Mouse (Mus musculus): ENCODE data around the gene Smc1b. TPM values are rescaled to one million over a fixed set of nuclear protein-coding genes. Genes with fewer than 3 reads are reported as not detected.

Smc1b gene
- polyA plus RNA-seq, 1 experiment from 2014 or later, result 0.24 TPM

DNA sequence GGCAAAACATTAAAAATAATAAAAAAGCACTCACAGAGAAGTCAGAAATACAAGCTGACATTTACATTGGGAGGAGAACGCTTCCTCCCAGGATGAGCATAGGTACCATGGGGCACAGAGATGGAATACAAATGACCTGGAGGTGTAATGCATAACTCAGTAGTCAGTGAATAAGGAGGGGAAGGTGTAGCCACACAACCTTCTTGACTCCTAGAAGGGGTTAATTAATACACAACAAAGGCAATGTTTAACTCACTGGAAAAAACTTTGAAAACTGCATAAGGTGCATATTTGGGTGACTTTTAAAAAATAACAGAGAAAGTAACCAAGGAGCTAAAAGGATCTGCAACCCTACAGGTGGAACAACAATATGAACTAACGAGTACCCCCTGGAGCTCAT is 59.1 kb downstream of the Smc1b start:
- H3K9ac ChIP-seq, result no peak overlapping the region
- ATAC-seq (ENCODE audit: low FRiP score, low read depth), result no peak
- 92% methylated on average over 2 of the region's 2 CpGs for WGBS
- H3K27ac ChIP-seq, result no peak overlapping the region
- H3K4me2 ChIP-seq (replicated peaks), result no peak overlapping the region
- no peaks in the 10 kb centered on the region for H3K4me1 ChIP-seq
- H3K4me3 ChIP-seq, result no peak overlapping the region
- H3K9me3 ChIP-seq, result no peaks in the 10 kb centered on the region
- no peaks in the 10 kb centered on the region for H3K27me3 ChIP-seq (replicated peaks)
- H3K36me3 ChIP-seq, result no peaks in the 10 kb centered on the region

DNA sequence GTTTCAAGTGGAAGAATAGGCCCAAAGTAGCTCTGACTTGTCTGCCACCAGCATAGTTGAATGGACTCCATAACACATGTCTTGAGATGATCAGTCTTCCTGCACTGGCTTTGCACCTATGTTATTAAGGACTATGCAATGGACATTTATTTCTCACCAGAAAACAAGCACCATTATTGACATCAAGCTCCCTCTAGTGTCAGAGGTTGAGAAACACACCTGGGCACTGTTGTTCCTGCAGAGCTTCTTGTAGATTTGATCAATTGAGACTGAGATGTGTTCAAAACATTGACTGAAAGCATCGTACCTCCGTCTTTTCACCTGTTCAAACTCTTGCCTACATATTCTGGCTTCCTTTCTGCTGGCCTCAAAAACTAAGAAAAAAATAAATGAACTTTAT is 61.2 kb downstream of the Smc1b start:
- Histone ChIP-seq H3K4me2 (replicated peaks) (no peak overlapping the region), H3K9me3 (no peaks in the 10 kb centered on the region), H3K27ac (no peak overlapping the region), H3K4me1 (no peaks in the 10 kb centered on the region), H3K9ac (no peak overlapping the region), H3K4me3 (no peak overlapping the region), H3K27me3 (replicated peaks) (no peaks in the 10 kb centered on the region), H3K36me3 (no peaks in the 10 kb centered on the region)
- 40% methylated on average over 2 of the region's 2 CpGs for WGBS
- ATAC-seq (ENCODE audit: low FRiP score, low read depth), result no peak

DNA sequence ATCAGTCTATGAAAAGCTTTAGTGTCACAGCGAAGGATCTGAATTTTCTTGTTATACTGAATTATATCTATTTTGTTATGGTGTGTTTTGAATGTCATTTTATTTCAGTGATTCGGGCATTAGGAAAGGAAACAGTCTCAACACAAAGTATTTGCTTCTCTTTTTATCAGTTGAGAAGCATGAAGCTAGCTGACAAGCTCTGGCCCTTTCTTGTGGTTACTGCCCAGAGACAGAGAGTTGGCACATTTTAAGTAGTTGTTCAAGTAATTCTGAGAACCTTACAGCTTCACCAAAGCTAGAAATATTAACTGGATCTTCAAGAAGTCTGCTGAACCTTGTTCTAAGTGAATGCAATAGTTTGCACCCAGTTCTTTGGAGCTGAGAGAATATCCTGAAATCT is 68.3 kb downstream of the Smc1b start:
- Histone ChIP-seq H3K4me3 (no peak overlapping the region), H3K4me2 (replicated peaks) (no peak overlapping the region), H3K27me3 (replicated peaks) (no peaks in the 10 kb centered on the region), H3K27ac (no peak overlapping the region), H3K4me1 (no peaks in the 10 kb centered on the region), H3K9me3 (no peaks in the 10 kb centered on the region), H3K36me3 (peaks cover 16% of the 10 kb centered on the region), H3K9ac (no peak overlapping the region)
- WGBS, result 95% methylated on average over 2 of the region's 2 CpGs
- ATAC-seq (ENCODE audit: low FRiP score, low read depth), result no peak

DNA sequence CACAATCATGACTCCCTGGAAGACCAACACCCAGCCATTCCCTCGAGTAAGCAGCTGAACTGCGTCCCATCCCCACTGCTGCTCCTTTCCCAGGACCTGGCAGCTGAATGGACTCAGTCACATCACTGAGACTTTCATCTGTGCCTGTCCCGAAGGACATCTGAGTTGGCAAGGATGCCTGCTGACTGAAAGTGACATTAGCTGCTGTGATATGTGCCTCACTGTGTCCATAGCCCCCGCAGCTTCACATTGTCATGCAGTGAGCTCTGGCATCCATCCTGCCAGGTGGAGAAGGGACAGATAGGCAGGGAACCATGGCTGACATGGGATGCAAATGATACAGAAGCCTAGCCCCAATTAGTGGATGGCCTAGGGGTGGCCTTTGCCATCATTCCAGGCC is 76.6 kb downstream of the Smc1b start:
- Histone ChIP-seq H3K4me2 (replicated peaks) (no peak overlapping the region), H3K27me3 (replicated peaks) (no peaks in the 10 kb centered on the region), H3K4me1 (no peaks in the 10 kb centered on the region), H3K36me3 (peaks cover 34% of the 10 kb centered on the region), H3K9me3 (no peaks in the 10 kb centered on the region), H3K9ac (no peak overlapping the region), H3K27ac (no peak overlapping the region), H3K4me3 (no peak overlapping the region)
- WGBS, result 85% methylated on average over 4 of the region's 4 CpGs
- no peak for ATAC-seq (ENCODE audit: low FRiP score, low read depth)

DNA sequence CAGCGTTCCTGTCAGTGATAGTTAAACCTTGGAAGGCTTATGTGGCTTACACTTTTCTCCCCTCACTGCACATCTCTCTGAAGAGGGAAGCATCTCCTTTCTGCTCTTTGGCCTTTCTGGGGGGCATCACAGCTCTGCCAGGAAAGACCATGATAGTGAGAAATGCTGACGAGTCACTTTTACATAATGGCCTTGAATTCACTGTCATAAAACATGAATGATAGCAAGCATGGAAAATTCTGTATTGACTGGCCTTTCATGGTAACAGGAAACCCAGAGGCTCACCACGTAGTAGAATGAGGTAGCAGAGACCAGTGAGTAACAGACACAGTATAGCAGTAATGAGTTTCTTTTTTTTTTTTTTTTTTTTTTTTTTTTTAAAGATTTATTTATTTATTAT is 77.7 kb downstream of the Smc1b start:
- Histone ChIP-seq H3K36me3 (peaks cover 37% of the 10 kb centered on the region), H3K9ac (no peak overlapping the region), H3K9me3 (no peaks in the 10 kb centered on the region), H3K27me3 (replicated peaks) (no peaks in the 10 kb centered on the region), H3K27ac (no peak overlapping the region), H3K4me2 (replicated peaks) (no peak overlapping the region), H3K4me3 (no peak overlapping the region), H3K4me1 (no peaks in the 10 kb centered on the region)
- 96% methylated on average over 3 of the region's 3 CpGs for WGBS
- no peak for ATAC-seq (ENCODE audit: low FRiP score, low read depth)

DNA sequence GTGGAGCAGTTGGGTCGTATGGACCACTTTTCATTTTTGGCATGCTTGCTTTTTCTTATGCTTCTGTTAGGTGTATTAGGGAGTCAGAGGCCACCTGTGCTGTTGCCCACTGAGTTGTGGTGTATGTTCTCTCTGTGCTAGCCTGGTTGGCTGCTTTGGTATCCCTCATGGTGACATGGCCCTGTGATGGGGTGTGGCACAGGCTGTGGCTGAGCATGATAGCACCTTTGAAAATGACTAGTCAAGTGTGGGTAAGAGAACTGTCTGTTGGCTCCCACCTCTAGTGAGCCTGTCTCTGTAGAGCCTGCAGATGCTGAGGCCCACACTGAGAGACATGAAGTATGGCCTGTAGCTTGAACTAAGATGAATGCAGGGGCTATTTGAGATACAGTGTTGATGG is 82.0 kb downstream of the Smc1b start:
- Histone ChIP-seq H3K9me3 (no peaks in the 10 kb centered on the region), H3K4me1 (no peaks in the 10 kb centered on the region), H3K9ac (no peak overlapping the region), H3K27ac (no peak overlapping the region), H3K36me3 (peaks cover 47% of the 10 kb centered on the region), H3K4me3 (no peak overlapping the region), H3K27me3 (replicated peaks) (no peaks in the 10 kb centered on the region), H3K4me2 (replicated peaks) (no peak overlapping the region)
- WGBS, result 93% methylated on average over 1 of the region's 1 CpGs
- ATAC-seq (ENCODE audit: low FRiP score, low read depth), result no peak

DNA sequence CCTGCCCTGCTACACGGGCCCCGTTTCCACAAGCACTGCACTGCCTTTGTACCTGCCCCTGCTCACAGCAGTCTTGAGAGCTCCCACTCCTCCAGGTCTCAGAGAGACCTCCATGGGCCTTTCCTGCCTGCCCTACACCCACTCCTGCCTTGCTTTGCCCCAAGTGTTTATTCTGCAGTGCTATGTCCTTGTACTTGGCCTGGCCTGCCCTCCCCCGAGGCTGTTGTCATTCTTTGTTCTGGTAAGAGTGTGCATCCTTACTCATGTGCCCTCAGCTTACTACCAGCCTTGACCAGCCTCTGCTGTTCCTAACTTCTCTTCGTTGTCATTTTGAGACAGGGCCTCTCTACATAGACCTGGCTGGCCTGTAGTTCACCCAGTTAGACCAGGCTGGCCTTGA is 83.9 kb downstream of the Smc1b start:
- H3K4me1 ChIP-seq, result peaks cover 7% of the 10 kb centered on the region
- H3K27me3 ChIP-seq (replicated peaks), result no peaks in the 10 kb centered on the region
- no peak overlapping the region for H3K9ac ChIP-seq
- H3K4me3 ChIP-seq, result no peak overlapping the region
- ATAC-seq (ENCODE audit: low FRiP score, low read depth), result no peak
- H3K4me2 ChIP-seq (replicated peaks), result no peak overlapping the region
- peaks cover 38% of the 10 kb centered on the region for H3K36me3 ChIP-seq
- no peak overlapping the region for H3K27ac ChIP-seq
- H3K9me3 ChIP-seq, result no peaks in the 10 kb centered on the region
- WGBS, result 87% methylated on average over 4 of the region's 4 CpGs

DNA sequence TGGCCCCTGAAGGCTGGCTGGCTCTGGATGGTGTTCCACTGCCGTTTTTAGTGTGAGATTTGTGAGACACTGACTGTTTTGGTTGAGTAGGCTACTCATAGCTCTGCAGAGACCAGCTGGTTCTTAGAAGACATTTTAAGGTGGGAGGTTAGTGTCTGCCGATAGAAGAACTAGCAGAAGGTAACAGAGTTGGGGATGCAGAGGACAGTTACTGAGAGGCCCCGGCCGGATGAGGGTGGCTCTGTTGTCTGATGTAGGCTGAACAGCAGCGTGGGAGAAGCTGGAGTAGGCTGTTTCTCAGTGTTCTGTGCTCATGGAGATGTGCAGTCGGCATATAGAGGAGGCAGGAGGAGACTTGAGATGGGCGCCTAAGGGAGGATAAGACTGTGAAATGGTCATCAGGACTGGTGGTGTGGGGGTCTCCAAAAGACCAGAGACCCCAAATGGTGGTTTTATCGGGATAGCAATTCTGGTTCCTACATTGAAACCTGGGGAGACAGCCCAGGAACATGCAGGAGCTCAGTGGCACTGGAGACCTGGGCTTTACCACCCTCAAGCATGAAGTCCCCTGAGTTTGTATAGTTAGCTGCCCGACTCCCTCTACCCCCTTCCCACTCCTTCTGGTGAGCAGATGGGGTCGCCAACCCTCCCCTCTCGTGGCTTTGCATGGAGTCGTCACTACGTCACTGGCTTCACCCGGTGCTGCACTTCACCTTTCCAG is 85.4 kb downstream of the Smc1b start:
- H3K4me1 ChIP-seq, result peaks cover 14% of the 10 kb centered on the region
- H3K27ac ChIP-seq, result no peak overlapping the region
- H3K9me3 ChIP-seq, result no peaks in the 10 kb centered on the region
- H3K27me3 ChIP-seq (replicated peaks), result no peaks in the 10 kb centered on the region
- ATAC-seq (ENCODE audit: low FRiP score, low read depth), result no peak
- no peak overlapping the region for H3K9ac ChIP-seq
- no peak overlapping the region for H3K4me3 ChIP-seq
- peaks cover 33% of the 10 kb centered on the region for H3K36me3 ChIP-seq
- WGBS, result 90% methylated on average over 14 of the region's 14 CpGs
- H3K4me2 ChIP-seq (replicated peaks), result no peak overlapping the region

DNA sequence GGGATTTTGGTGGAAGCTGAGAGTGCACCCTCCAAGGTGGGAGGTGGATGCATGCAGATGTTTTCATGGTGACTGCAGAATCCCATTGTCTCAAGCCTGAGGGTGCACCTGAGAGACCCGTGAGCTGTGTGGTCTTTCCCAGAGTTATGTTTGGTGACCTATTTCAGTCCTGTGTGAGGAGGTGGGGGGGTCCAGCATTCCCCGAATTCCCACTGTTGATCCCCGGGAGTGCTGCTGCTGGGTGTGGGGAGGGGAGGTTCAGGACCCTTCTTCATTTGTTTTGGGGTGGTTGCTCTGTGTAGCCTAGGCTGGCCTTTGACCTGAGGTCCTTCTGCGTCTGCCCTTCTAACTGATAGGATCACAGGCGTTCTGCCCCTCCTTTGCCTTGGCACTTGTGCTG is 88.0 kb downstream of the Smc1b start:
- peaks cover 14% of the 10 kb centered on the region for H3K4me1 ChIP-seq
- 87% methylated on average over 5 of the region's 5 CpGs for WGBS
- H3K4me2 ChIP-seq (replicated peaks), result no peak overlapping the region; the same call in 1 of the 2 replicates
- H3K27ac ChIP-seq, result no peak overlapping the region
- H3K27me3 ChIP-seq (replicated peaks), result no peaks in the 10 kb centered on the region
- no peak overlapping the region for H3K4me3 ChIP-seq
- ATAC-seq (ENCODE audit: low FRiP score, low read depth), result no peak
- H3K9me3 ChIP-seq, result no peaks in the 10 kb centered on the region
- 0 out of 2 replicates have a peak overlapping the region, but pooled peaks have one; percentile 17 for H3K9ac ChIP-seq
- peaks cover 24% of the 10 kb centered on the region for H3K36me3 ChIP-seq

DNA sequence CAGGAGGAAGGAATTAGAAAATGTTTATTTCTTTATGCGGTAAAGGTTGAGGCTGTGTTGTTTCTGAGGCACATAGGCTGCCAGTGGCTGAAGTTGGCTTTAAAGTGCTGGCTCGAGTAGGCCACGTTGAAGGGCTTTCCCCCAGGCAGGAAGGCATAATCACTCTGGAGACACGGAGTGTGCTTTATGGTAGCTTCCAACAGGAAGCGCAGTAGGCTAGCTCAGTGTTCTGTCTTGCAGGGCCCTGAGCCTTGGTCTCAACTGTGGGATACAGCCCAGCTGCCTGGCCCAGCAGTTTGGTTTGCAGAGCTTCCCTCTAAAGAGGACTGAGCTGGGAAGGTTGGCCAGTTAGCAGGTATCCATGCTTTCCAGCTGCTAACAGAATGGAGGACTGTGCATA is 88.6 kb downstream of the Smc1b start:
- Histone ChIP-seq H3K27ac (0 out of 2 replicates have a peak overlapping the region, but pooled peaks have one; percentile 7), H3K27me3 (replicated peaks) (no peaks in the 10 kb centered on the region), H3K4me2 (replicated peaks) (peak overlapping the region; percentile 18; the same call in 1 of the 2 replicates), H3K9me3 (no peaks in the 10 kb centered on the region), H3K36me3 (peaks cover 19% of the 10 kb centered on the region), H3K4me1 (peaks cover 16% of the 10 kb centered on the region), H3K9ac (no peak overlapping the region), H3K4me3 (no peak overlapping the region)
- no peak for ATAC-seq (ENCODE audit: low FRiP score, low read depth)
- 46% methylated on average over 5 of the region's 5 CpGs for WGBS

DNA sequence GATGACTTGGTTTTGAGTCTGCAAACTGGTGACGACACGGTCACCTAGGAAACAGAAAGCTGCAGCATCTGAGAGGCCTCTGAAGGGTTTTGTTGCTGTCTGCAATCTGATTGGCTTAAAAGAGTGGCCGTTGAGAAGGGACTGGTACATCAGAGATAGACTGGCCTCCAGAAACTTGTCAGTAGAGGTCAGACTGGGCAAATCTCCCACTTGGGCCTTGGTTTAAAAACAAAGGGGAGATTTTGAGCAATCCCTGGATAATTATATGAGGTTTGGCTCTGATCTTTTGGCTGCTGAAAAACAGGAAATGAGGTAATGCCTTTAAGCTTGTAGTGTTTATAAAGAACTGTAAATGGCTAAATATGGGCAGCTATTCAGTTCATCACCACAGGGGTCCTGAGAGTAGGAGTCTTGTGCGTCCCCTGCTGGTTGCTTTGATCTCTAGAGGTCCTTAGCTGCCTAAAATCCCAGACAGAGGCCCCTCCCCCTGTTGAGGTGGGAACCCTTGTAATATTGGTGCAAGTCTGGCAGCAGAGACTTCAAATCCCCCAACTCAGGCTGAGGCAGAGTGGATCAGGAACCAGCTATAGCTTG is 89.3 kb downstream of the Smc1b start:
- no peaks in the 10 kb centered on the region for H3K9me3 ChIP-seq
- peaks cover 23% of the 10 kb centered on the region for H3K4me1 ChIP-seq
- peaks cover 12% of the 10 kb centered on the region for H3K36me3 ChIP-seq
- no peaks in the 10 kb centered on the region for H3K27me3 ChIP-seq (replicated peaks)
- ATAC-seq (ENCODE audit: low FRiP score, low read depth), result peak; percentile 58; the same call in 1 of the 2 replicates
- H3K9ac ChIP-seq, result no peak overlapping the region
- H3K27ac ChIP-seq, result no peak overlapping the region
- H3K4me3 ChIP-seq, result no peak overlapping the region
- H3K4me2 ChIP-seq (replicated peaks), result 0 out of 2 replicates have a peak overlapping the region, but pooled peaks have one; percentile 18
- 8% methylated on average over 4 of the region's 4 CpGs for WGBS

DNA sequence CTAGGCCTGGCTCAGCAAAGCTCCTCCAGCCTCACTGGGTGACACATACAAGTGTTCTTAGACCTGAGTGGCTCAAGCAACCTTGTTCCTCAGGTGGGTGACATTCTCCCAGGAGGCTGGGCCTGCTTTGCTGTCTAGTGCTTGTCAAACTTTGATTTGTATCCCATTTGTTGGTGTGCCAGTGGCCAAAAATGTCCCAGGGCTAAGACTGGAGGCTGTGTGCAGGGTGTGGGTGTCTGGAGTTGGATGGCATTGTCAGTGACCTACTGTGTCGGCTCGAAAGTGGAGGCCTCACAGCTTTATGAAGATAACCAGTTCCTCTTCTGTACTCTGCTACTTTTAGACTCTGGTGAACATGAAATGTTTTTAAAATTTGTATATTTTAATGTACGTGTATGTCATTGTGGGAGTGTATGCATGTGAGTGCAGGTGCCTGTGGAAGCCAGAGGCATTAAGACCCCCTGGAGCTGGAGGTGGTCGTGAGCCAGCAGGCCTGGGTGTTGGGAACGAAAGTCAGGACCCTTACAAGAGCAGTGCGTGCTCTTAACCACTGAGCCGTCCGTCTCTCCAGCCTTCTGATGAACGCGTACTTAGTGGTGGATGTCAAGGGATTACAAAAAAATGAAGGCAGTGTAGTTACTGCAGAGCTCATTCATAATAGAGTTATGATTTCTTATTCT is 90.1 kb downstream of the Smc1b start:
- Histone ChIP-seq H3K9me3 (no peaks in the 10 kb centered on the region), H3K4me3 (no peak overlapping the region), H3K9ac (no peak overlapping the region), H3K27me3 (replicated peaks) (no peaks in the 10 kb centered on the region), H3K4me1 (peaks cover 27% of the 10 kb centered on the region), H3K4me2 (replicated peaks) (no peak overlapping the region), H3K36me3 (peaks cover 5% of the 10 kb centered on the region), H3K27ac (no peak overlapping the region)
- ATAC-seq (ENCODE audit: low FRiP score, low read depth), result no peak
- whole genome bisulfite sequencing, result 85% methylated on average over 10 of the region's 10 CpGs

All from neural tube, embryonic 12.5 days (tissue).